Mouse (Mus musculus) inflammation-experienced regulatory T-cells, adult 16 weeks (primary cell): ENCODE results near the gene Cd274. TPM values are rescaled to one million over a fixed set of nuclear protein-coding genes. Genes with fewer than 3 reads are reported as not detected.

Experiments
- polyA plus RNA-seq: library from polyadenylated mRNA; unstranded; fragments of 100-300 nt; shearing (Covaris generic); gene quantifications from one replicate; pipeline ENCODE4 v1.2.1, GENCODE M21; 2017

Gene Cd274
- polyA plus RNA-seq: 61.8 TPM

DNA sequence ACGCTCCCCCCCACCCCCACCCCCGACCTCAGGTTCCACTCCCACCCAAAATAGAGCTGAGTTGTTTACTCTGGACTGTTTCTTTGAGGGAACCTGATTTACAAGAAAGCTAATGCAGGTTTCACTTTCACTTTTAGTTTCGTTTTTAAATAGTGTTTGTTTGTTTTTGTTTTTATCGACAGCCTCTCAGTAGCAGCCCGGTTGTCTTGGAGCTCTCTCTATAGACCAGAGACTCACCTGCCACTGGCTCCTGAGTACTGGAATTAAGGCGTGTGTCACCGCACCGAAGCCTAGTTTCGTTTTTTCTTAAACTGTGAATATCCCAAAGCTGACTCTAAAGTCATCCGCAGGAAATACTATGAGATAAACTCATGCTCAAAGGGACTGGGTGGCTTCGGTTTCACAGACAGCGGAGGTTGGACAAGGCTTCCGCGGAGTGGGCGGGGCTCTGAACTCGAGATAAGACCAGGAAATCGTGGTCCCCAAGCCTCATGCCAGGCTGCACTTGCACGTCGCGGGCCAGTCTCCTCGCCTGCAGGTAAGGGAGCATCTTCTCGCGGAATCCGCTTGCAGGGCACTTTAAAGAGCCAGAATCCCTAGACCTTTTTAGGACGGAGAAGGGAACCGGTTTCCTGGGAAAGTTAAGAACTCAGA is at the start of gene Cd274, which contains the start of gene Plgrkt:
TSS of gene Cd274 (plus strand) at position 487 of the 654 bp plus-strand sequence.
TSS of gene Plgrkt (minus strand) at position 422 of the 654 bp plus-strand sequence.

DNA sequence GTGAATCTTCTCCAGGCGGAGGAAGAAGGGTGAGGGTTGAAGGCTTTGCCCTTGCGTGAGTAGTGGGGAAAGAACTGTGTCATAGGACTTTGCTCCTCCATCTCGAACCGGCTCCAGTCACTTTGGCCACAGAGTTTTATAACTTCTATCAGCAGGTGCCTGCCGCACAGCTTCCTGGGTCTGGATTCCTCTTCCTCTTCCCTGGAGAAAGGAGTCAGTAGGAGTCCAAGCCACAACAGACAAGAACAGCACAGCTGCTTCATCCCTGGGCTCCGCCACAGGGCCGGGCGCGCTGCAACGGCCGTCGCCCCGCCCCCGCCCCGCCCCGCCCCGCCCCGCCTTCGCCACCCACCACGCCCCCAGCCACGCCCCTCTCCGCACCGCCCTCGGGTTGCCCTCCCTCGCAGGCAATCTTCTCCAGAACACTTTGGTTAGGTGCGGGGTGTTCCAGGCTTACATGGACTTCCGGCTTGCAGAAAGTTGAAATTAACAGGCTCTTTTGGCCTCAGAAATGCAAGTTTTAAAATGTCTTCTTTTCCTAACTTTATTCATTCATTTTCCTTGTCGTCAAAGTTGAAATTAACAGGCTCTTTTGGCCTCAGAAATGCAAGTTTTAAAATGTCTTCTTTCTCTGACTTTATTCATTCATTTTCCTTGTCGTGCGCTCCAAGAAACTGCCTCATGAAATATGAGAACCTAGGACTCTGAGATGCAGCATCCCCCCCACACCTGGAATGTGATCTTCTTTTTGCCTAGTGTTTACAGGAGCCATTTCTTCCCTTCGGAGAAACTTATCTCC is 42.0 kb upstream of the Cd274 start, which contains the start of gene Insl6:
TSS of gene Insl6 (minus strand) at position 304 of the 799 bp plus-strand sequence.

DNA sequence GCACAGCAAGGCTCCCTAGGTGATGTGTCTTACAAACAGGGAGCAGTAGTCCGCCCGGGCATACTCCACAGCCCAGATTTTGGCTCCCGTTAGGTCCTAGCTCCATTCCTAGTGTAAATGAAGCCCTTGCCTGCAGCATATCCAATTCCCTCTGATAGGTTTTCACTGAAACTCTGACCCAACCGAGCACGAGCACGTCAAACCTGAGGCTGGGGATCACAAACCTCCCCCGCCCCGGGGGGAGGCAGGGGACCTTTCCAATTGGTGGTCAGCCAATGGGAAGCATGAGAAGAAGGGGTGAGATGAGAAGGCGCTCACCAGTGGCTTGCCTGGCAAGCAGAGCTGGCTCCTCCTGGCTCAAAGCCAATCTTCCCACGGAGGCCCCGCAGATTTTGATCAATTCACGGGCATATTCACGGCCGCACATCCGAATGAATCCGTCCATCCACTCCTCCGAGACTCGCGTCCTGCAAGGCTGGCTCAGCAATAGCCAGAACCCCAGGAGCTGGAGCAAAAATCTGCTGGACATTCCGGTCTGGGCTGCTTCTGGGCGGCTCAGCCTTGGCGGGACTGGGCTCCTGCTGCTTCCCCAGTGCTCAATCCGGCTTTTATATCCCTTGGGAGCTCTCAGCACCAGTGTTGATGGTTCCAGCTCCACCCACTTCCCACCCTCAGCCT is 33.0 kb upstream of the Cd274 start, which contains the start of gene Rln1:
TSS of gene Rln1 (minus strand) at position 603 of the 678 bp plus-strand sequence.

DNA sequence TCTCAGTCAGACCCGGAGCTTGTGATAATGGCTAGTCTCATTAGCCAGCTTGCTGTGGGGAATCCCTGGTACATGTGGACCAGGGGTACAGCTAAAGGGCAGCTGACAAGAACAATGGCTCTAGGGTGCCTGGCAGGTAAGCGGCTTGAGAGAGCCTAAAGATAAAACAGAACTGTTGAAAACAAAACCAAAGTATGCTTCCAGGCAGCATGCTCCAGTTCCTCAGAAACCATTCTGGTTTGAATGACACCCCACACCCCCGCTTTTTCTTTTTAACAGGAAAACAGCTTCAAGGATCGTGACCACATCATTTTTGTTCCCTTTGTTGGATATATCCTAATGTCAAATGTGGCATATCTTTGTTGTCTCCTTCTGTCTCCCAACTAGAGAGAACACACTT is 43.4 kb downstream of the Cd274 start, which contains the start of gene Pdcd1lg2:
TSS of gene Pdcd1lg2 (plus strand) at position 301 of the 400 bp plus-strand sequence.

Other genes with a start within 250 kb of the Cd274 start
- 10.5 TPM for gene Jak2, start 115.6 kb upstream of the Cd274 start, polyA plus RNA-seq
- 24.9 TPM for gene Insl6, start 42.1 kb upstream of the Cd274 start, polyA plus RNA-seq
- gene Rln1, start 32.8 kb upstream of the Cd274 start, polyA plus RNA-seq: not detected
- 299 TPM for gene Plgrkt, start 65 bp upstream of the Cd274 start, polyA plus RNA-seq
- 21.1 TPM for gene Pdcd1lg2, start 43.5 kb downstream of the Cd274 start, polyA plus RNA-seq
- 1.9 TPM for gene Ric1, start 154.8 kb downstream of the Cd274 start, polyA plus RNA-seq